Mouse (Mus musculus) ES-E14 (cell line): ENCODE results near the gene Phf8.

Experiments
- CHD2 ChIP-seq: IDR thresholded peaks from 2 replicates; pipeline ENCODE4 v1.6.1; 2014; ENCODE audit warnings: mild to moderate bottlenecking, low read depth, low read length, inconsistent platforms
- HCFC1 ChIP-seq: IDR thresholded peaks from 2 replicates; pipeline ENCODE4 v1.6.1; 2012; ENCODE audit warnings: low read length, inconsistent platforms, borderline replicate concordance; ENCODE audit not compliant: insufficient read depth
- ZC3H11A ChIP-seq: IDR thresholded peaks from 2 replicates; pipeline ENCODE4 v1.6.1; 2012; ENCODE audit warnings: low read depth, mild to moderate bottlenecking, inconsistent platforms, low read length, borderline replicate concordance
- ZNF384 ChIP-seq: IDR thresholded peaks from 2 replicates; pipeline ENCODE4 v1.6.1; 2012; ENCODE audit warnings: low read depth, low read length, inconsistent platforms

DNA sequence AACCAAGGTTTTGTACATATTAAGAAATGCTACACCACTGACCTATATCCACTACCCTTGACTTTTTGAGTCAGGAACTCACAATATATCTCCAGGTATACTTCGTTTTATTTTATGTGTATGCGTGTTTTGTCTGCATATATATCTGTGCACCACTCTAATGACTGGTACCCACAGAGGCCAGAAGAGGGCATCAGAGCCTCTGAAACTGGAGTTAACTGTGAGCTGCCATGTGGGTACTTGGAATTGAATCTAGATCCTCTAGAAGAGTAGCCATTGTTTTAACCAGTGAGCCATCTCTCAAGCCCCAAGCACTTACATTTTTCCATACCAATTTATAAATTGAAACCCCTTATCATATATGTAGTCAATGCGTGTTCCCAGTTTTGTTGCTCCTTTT is 32.3 kb upstream of the Phf8 start:
- TF ChIP-seq CHD2: no peak
- TF ChIP-seq HCFC1: no peak
- no peak for TF ChIP-seq ZNF384
- peak; percentile 4; the same call in 1 of the 2 replicates for TF ChIP-seq ZC3H11A
